12 mouse cellular contexts compared by ENCODE assay signal in the genomic region with DNA sequence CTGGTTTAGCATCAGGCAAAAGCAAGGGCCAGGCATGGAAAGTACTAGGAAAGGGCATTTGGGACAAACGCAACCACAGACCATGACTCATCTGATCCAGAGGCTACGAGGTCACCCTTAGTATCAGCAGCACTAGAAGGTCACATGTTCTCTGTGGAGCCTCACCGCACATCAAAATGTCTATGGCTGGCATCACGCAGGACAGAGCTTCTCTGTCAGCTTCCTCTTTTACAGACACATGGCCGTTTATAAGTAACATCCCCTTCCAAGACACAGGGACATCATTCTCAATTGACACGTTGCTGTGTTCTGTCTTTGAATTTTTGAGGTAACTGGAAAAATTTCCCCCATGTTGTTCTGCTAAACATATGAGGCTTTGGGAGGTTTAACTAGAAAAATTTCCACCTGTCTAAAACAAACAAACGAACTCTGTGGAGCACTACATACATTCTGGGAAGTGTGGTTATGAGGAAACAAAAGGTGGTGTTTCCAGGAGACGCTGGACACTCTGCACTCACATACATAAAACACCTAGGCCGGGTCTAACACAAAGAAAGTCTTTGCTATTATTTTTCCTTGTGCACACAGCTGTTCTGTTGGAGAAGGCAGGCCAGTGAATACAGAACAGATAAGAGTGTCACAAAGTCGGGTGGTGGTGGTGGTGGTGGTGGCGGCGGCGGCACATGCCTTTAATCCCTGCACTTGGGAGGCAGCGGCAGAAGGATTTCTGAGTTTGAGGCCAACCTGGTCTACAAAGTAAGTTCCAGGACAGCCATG.
DNase-seq lines count a peak whose midpoint lies in the region; ATAC-seq and TF ChIP-seq lines count a peak whose summit lies in the region.
"Had no signal": no experiment of that assay in that cellular context is flagged by ENCODE, and none has a peak within 500 bp of the region (broad histone marks: within the 10 kb centered on the region; RNA-seq: fewer than 3 reads in every experiment).

No protein-coding gene starts in this region.

- no peak overlapping the region for H3ac ChIP-seq in C2C12 (ENCODE audit: control insufficient read depth, insufficient read length, low read depth)

- H3K27ac ChIP-seq in liver, embryonic 14.5 days = peak overlapping the region; percentile 78
- H3K27ac ChIP-seq in left cerebral cortex, adult 2 months = no peak overlapping the region
- H3K27ac ChIP-seq: limb, embryonic 13.5 days; neural tube, embryonic 12.5 days had no signal

- TF ChIP-seq CTCF in C2C12 (IDR thresholded peaks at IDR 0.05; ENCODE audit: control insufficient read depth, insufficient read depth, insufficient read length) = no peak
- TF ChIP-seq CTCF in liver, embryonic 14.5 days (IDR thresholded peaks at IDR 0.05; ENCODE audit: low read depth) = no peak
- no peak for TF ChIP-seq CTCF in left cerebral cortex, adult 2 months (IDR thresholded peaks at IDR 0.05)

- no peak overlapping the region for H3K4me3 ChIP-seq in C2C12 (ENCODE audit: insufficient read depth, poor library complexity, severe bottlenecking)
- no peak overlapping the region for H3K4me3 ChIP-seq in liver, embryonic 14.5 days (ENCODE audit: insufficient read depth in 1 of 2, low read depth in 2 of 2, low read length in 2 of 2)
- H3K4me3 ChIP-seq in left cerebral cortex, adult 2 months = no peak overlapping the region
- H3K4me3 ChIP-seq: limb, embryonic 13.5 days; neural tube, embryonic 12.5 days had no signal

- peak overlapping the region; percentile 42 for H3K9ac ChIP-seq in liver, embryonic 14.5 days (replicated peaks)
- H3K9ac ChIP-seq: limb, embryonic 13.5 days; neural tube, embryonic 12.5 days had no signal

- no peaks in the 10 kb centered on the region for H3K79me2 ChIP-seq in C2C12 (ENCODE audit: control insufficient read depth, insufficient read depth)

- H3K36me3 ChIP-seq in C2C12 (ENCODE audit: control insufficient read depth, insufficient read depth) = no peaks in the 10 kb centered on the region
- H3K36me3 ChIP-seq in liver, embryonic 14.5 days (replicated peaks; ENCODE audit: control insufficient read depth, insufficient read depth, low read depth) = no peaks in the 10 kb centered on the region
- no peaks in the 10 kb centered on the region for H3K36me3 ChIP-seq in splenic B cell, adult 2 months (ENCODE audit: control insufficient read depth, insufficient read depth, low read length, poor library complexity, severe bottlenecking)
- H3K36me3 ChIP-seq: limb, embryonic 13.5 days; neural tube, embryonic 12.5 days had no signal

- peak; percentile 76 for ATAC-seq in liver, embryonic 14.5 days (ENCODE audit: insufficient read depth)

- no peaks in the 10 kb centered on the region for H3K79me3 ChIP-seq in C2C12 (ENCODE audit: low read depth)

- WGBS in liver, embryonic 14.5 days (ENCODE audit: insufficient replicate concordance) = 21% methylated on average over 14 of the region's 14 CpGs

- intact Hi-C loops in left cerebral cortex, adult 2 months (cut with DNase I) = no loop called here
- intact Hi-C loops in gastrocnemius, postnatal 14 days (cut with DNase I; ENCODE audit: low total_unique reads) = no loop called here

- H3K4me1 ChIP-seq in liver, embryonic 14.5 days (replicated peaks; ENCODE audit: control insufficient read depth in 2 of 2, insufficient read depth in 2 of 2, low read length in 1 of 2) = peaks cover 34 to 47% of the 10 kb centered on the region in 2 experiments
- H3K4me1 ChIP-seq: limb, embryonic 13.5 days; neural tube, embryonic 12.5 days had no signal

- TF ChIP-seq EP300 in liver, embryonic 14.5 days (IDR thresholded peaks at IDR 0.05; ENCODE audit: low read depth) = no peak

- no peaks in the 10 kb centered on the region for H3K27me3 ChIP-seq in C2C12 (ENCODE audit: control insufficient read depth, insufficient read depth, insufficient read length)
- no peaks in the 10 kb centered on the region for H3K27me3 ChIP-seq in liver, embryonic 14.5 days (ENCODE audit: control insufficient read depth, insufficient read depth, low read length)
- H3K27me3 ChIP-seq in splenic B cell, adult 2 months (ENCODE audit: control insufficient read depth, insufficient read depth, low read length, poor library complexity, severe bottlenecking) = no peaks in the 10 kb centered on the region
- H3K27me3 ChIP-seq: limb, embryonic 13.5 days; neural tube, embryonic 12.5 days had no signal

- peak overlapping the region; percentile 40 for H3K4me2 ChIP-seq in liver, embryonic 14.5 days (ENCODE audit: low read depth)
- H3K4me2 ChIP-seq: limb, embryonic 13.5 days; neural tube, embryonic 12.5 days had no signal

- no peaks in the 10 kb centered on the region for H3K9me3 ChIP-seq in liver, embryonic 14.5 days (ENCODE audit: control insufficient read depth, low read length)
- H3K9me3 ChIP-seq: limb, embryonic 13.5 days; neural tube, embryonic 12.5 days had no signal

- DNase-seq in adrenal gland, postnatal 14 days = peak; percentile 18
- no peak for DNase-seq in liver, embryonic 14.5 days (ENCODE audit: low read depth in 3 of 3, low spot score in 3 of 3)
- peak; percentile 64 for DNase-seq in splenic B cell, adult 2 months (ENCODE audit: low read depth, low spot score)
- no peak for DNase-seq in kidney, postnatal 14 days
- DNase-seq in left cerebral cortex, adult 2 months (ENCODE audit: extremely low spot score in 1 of 2, low spot score in 2 of 2) = no peak
- no peak for DNase-seq in gastrocnemius, postnatal 14 days
- DNase-seq: cerebellum, adult 9-11 months; kidney, adult 8-10 months; thymus, postnatal 14 days had no signal

TF ChIP-seq in C2C12, 6 proteins besides CTCF, POLR2A, EP300 and RAD21:
- TF ChIP-seq USF1 (IDR thresholded peaks at IDR 0.05; ENCODE audit: low read depth) (peak; percentile 85), MYOG (IDR thresholded peaks at IDR 0.05; ENCODE audit: control insufficient read depth, extremely low read depth, insufficient read length) (no peak), CEBPB (IDR thresholded peaks at IDR 0.05; ENCODE audit: low read depth) (no peak)

Comparison
In these comparisons a context has a peak if more than half of its experiments do, and no peak if none do; other contexts are left out.
1. DNase-seq: peak in adrenal gland, postnatal 14 days (single experiment) and splenic B cell, adult 2 months (single experiment); none in liver, embryonic 14.5 days (0 of 3), kidney, postnatal 14 days (single experiment), left cerebral cortex, adult 2 months (0 of 2) and gastrocnemius, postnatal 14 days (single experiment).